Mouse (Mus musculus): Measurements from ENCODE around the gene 4931440F15Rik.

The 4931440F15Rik gene

GRCm38 (mm10) chr11:29801432-29802427 lies 23.7 kb downstream of the 4931440F15Rik start:
- DNase-seq = no peak

GRCm38 (mm10) chr11:29799839-29800238 lies 25.6 kb downstream of the 4931440F15Rik start:
- DNase-seq = no peak

GRCm38 (mm10) chr11:29795106-29795505 lies 30.4 kb downstream of the 4931440F15Rik start:
- DNase-seq = no peak

GRCm38 (mm10) chr11:29794475-29794874 lies 31.0 kb downstream of the 4931440F15Rik start:
- no peak for DNase-seq

- no peak for DNase-seq
Observed at GRCm38 (mm10) chr11:29790796-29791195, 34.7 kb downstream of the 4931440F15Rik start.

- DNase-seq = no peak
Observed at GRCm38 (mm10) chr11:29788921-29789638, 36.4 kb downstream of the 4931440F15Rik start.

GRCm38 (mm10) chr11:29788499-29788898 lies 37.0 kb downstream of the 4931440F15Rik start:
- no peak for DNase-seq

- DNase-seq = no peak
Observed at GRCm38 (mm10) chr11:29787473-29787872, 38.0 kb downstream of the 4931440F15Rik start.

GRCm38 (mm10) chr11:29786583-29787219 lies 38.8 kb downstream of the 4931440F15Rik start:
- DNase-seq = peak; percentile 29 to 54

GRCm38 (mm10) chr11:29779409-29780026 lies 46.0 kb downstream of the 4931440F15Rik start:
- no peak for DNase-seq

- no peak for DNase-seq
Observed at GRCm38 (mm10) chr11:29778936-29779335, 46.5 kb downstream of the 4931440F15Rik start.

- no peak for DNase-seq
Observed at GRCm38 (mm10) chr11:29777964-29778363, 47.5 kb downstream of the 4931440F15Rik start.

- DNase-seq = no peak
Observed at GRCm38 (mm10) chr11:29774760-29775159, 50.7 kb downstream of the 4931440F15Rik start.

- no peak for DNase-seq
Observed at GRCm38 (mm10) chr11:29774296-29774695, 51.2 kb downstream of the 4931440F15Rik start.

Measured in lung, postnatal 4 days (tissue).